Mouse (Mus musculus) bone marrow, adult 2 months (tissue): ENCODE measurements around the gene Rpl6.

Source experiments
- CTCF ChIP-seq: fragments of 200-500 bp; IDR thresholded peaks from 2 replicates; pipeline ENCODE4 v1.5.1; 2011; ENCODE audit warnings: low read length, control low read depth; ENCODE audit not compliant: control insufficient read depth, insufficient read depth
- POLR2A ChIP-seq: fragments of 200-500 bp; IDR thresholded peaks from 2 replicates; pipeline ENCODE4 v1.6.1; 2011; ENCODE audit warnings: low read depth, mild to moderate bottlenecking, control low read depth, low read length, borderline replicate concordance; ENCODE audit not compliant: control insufficient read depth

DNA sequence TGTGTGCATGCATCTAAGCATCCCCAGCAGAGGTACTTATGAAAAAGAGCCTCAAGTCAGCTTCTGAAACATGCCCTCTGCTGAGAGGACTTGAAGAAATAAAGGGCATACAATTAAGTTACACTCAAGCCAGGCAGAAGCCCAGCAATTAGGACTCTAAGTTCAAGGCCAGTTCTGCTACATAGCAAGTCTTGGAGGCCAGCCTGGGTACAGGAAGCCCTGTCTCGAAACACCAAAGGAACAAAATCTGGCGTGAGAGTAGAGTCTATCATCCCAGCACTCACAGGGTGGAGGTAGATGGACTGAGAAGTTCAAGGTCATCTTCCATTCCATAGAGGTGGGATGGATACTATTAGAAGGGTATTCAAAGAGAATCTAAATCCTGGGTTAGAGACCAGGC lies 19.9 kb upstream of the Rpl6 start:
- no peak for TF ChIP-seq CTCF
- no peak for TF ChIP-seq POLR2A
